Mouse (Mus musculus): ENCODE measurements around the gene Tmed5.

Gene Tmed5

DNA sequence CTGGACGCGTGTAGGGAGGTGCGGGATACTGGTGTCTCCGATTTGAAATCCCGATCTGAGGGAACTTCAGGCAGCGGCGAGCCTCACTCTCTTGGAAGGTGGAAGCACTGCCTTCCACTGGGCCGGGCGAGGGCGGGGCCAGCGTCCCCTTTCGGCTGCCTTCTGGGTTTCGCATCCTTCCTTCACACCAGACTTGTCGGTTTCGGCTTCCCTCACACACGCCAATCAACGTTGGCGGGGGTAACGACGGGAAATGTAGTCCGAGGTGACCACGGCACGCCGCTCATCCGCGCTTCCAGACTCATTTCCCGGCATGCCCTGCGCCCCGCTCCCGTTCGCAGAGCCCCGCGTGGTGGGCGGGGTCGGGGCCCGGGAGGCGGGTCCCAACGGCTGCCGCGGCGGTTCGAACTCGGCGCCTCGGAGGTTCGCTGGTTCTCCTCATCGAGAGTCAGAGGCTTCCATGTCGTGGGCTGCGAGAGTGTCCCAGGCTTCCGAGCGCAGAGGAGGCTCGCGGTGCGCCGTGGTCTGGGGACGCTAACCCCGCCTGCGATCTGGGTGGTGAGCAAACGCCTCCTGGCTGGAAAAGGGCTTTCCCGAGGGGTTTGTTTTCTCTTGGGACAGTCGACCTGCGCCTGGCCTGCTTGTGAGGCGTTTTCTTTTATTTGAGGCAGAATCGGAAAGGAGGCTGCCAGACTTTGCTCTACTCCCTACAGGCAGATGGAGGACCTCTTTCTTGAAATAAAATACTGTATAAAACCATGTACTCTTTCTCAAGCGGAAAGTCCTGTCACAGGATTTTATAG lies at the start of gene Tmed5, which contains the start of gene Ccdc18:
TSS of gene Tmed5 (minus strand) at position 180 of the 803 bp plus-strand sequence.
TSS of gene Ccdc18 (plus strand) at position 435 of the 803 bp plus-strand sequence.
- no peaks in the 10 kb centered on the region for H3K9me3 ChIP-seq (ENCODE audit: low read length)
- H3K4me1 ChIP-seq (replicated peaks; ENCODE audit: low read depth, low read length), result peaks cover 34% of the 10 kb centered on the region
- H3K27me3 ChIP-seq (ENCODE audit: insufficient read depth, low read length), result no peaks in the 10 kb centered on the region
- peaks cover 24% of the 10 kb centered on the region for H3K36me3 ChIP-seq (ENCODE audit: insufficient read depth, low read length)
- peak within 1 kb of the TSS; percentile 99 for H3K4me3 ChIP-seq (replicated peaks; ENCODE audit: low read length)
- TF ChIP-seq CTCF (conservative IDR thresholded peaks at IDR 0.05; ENCODE audit: low read length) (no peak), NANOG (IDR thresholded peaks at IDR 0.05; ENCODE audit: borderline replicate concordance, low read length) (no peak), POU5F1 (IDR thresholded peaks at IDR 0.05; ENCODE audit: borderline replicate concordance, low read length) (no peak)

DNA sequence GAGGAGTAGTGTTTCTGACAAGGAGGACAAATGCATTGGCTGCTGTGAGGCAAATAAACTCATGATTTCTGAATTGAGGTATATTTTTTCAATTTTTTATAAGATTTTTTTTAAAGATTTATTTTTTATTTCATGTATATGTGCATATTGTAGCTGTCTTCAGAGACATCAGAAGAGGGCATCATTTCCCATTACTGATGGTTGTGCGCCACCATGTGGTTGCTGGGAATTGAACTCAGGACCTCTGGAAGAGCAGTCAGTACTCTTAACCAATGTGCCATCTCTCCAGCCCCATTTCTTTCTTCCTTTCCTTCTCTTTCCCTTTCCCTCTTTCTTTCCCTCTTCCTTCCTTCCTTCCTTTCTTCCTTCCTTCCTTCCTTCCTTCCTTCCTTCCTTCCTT lies 31.3 kb upstream of the Tmed5 start:
- no peaks in the 10 kb centered on the region for H3K27me3 ChIP-seq (ENCODE audit: insufficient read depth, low read length)
- no peak overlapping the region for H3K4me3 ChIP-seq (replicated peaks; ENCODE audit: low read length)
- H3K9me3 ChIP-seq (ENCODE audit: low read length), result no peaks in the 10 kb centered on the region
- peaks cover 4% of the 10 kb centered on the region; the same call in 1 of the 2 replicates for H3K36me3 ChIP-seq (ENCODE audit: insufficient read depth, low read length)
- no peak for TF ChIP-seq NANOG (IDR thresholded peaks at IDR 0.05; ENCODE audit: borderline replicate concordance, low read length)
- TF ChIP-seq CTCF (conservative IDR thresholded peaks at IDR 0.05; ENCODE audit: low read length), result peak; percentile 33
- no peaks in the 10 kb centered on the region for H3K4me1 ChIP-seq (replicated peaks; ENCODE audit: low read depth, low read length)

DNA sequence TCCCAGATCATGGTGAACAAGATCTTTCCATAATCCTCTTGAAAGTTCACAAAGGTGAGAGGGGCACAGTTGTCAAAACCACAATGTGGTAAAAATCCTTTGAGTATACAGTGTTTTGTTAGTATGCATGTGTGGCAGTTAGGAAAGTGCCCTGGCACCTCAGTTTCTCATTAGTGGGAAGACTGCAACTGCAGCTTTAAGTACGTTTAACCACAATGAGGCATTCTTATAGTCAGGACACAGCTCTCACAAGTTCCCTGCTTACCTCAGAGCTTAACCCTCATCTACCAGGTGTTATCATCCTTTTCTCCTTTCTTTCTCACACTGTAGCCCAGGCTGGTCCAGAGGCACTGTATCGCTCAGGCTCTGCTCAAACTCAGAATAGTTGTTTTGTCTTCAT lies 28.4 kb upstream of the Tmed5 start:
- H3K27me3 ChIP-seq (ENCODE audit: insufficient read depth, low read length), result no peaks in the 10 kb centered on the region
- no peak for TF ChIP-seq CTCF (conservative IDR thresholded peaks at IDR 0.05; ENCODE audit: low read length)
- no peak for TF ChIP-seq POU5F1 (IDR thresholded peaks at IDR 0.05; ENCODE audit: borderline replicate concordance, low read length)
- no peak for TF ChIP-seq NANOG (IDR thresholded peaks at IDR 0.05; ENCODE audit: borderline replicate concordance, low read length)
- H3K4me3 ChIP-seq (replicated peaks; ENCODE audit: low read length), result no peak overlapping the region

DNA sequence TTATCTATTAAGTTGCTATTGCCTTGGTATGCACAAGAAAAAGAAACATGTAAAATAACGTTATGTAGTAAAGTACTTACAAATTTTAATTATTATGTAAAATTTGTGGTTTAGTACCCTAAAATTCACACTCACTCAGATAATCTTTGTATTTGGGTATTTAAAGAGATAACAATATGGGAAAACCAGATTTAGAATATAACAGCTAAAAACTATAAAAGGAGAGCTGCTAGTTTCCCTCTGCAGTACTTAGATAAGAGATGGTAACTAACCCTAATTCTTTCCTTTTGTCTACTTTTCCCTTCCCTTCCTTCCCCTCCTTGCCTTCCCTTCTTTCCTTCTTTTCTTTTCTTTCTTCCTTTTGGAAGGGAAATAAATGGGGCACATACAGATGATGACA lies 20.2 kb upstream of the Tmed5 start:
- H3K36me3 ChIP-seq (ENCODE audit: insufficient read depth, low read length), result peaks cover 18% of the 10 kb centered on the region
- no peaks in the 10 kb centered on the region for H3K4me1 ChIP-seq (replicated peaks; ENCODE audit: low read depth, low read length)
- no peaks in the 10 kb centered on the region for H3K9me3 ChIP-seq (ENCODE audit: low read length)
- TF ChIP-seq NANOG (IDR thresholded peaks at IDR 0.05; ENCODE audit: borderline replicate concordance, low read length) (no peak), CTCF (conservative IDR thresholded peaks at IDR 0.05; ENCODE audit: low read length) (no peak), POU5F1 (IDR thresholded peaks at IDR 0.05; ENCODE audit: borderline replicate concordance, low read length) (no peak)
- no peak overlapping the region for H3K4me3 ChIP-seq (replicated peaks; ENCODE audit: low read length)
- no peaks in the 10 kb centered on the region for H3K27me3 ChIP-seq (ENCODE audit: insufficient read depth, low read length)

More for the DNA sequence above, 28.4 kb upstream of the Tmed5 start:
- Histone ChIP-seq H3K4me1 (replicated peaks; ENCODE audit: low read depth, low read length) (no peaks in the 10 kb centered on the region), H3K36me3 (ENCODE audit: insufficient read depth, low read length) (peaks cover 4% of the 10 kb centered on the region; the same call in 1 of the 2 replicates), H3K9me3 (ENCODE audit: low read length) (no peaks in the 10 kb centered on the region)

DNA sequence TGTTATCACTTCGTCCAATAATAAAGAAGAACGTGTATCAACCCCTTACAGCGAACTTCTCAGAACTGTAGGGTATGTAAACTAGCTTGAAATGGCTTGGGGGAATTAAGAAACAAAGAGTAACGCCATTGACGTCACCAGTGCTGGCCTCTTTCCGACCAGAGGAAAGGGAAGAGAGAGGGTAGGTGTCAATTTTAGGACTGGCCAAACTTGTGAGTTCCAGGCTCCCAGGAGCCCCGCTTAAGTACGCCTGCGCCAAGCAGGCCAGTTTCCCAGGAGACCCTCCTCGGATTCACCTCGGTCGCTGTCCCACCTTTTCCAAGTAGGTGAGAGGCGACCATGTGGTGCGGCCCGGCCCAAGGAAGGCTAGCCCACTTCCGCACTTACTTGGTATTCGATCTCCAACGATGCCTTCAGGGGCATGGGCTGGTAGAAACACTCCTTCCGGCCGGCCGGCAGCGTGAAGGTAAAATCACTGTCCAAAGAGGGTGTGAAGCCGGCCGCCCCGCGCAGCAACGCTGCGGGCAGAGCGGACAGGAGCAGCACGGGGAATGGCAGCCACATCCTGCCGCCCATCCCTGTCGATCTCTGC lies 475 bp downstream of the Tmed5 start:
- Histone ChIP-seq H3K27me3 (ENCODE audit: insufficient read depth, low read length) (no peaks in the 10 kb centered on the region), H3K4me3 (replicated peaks; ENCODE audit: low read length) (peak overlapping the region; percentile 99), H3K36me3 (ENCODE audit: insufficient read depth, low read length) (peaks cover 26% of the 10 kb centered on the region), H3K4me1 (replicated peaks; ENCODE audit: low read depth, low read length) (peaks cover 34% of the 10 kb centered on the region), H3K9me3 (ENCODE audit: low read length) (no peaks in the 10 kb centered on the region)
- TF ChIP-seq POU5F1 (IDR thresholded peaks at IDR 0.05; ENCODE audit: borderline replicate concordance, low read length) (no peak), NANOG (IDR thresholded peaks at IDR 0.05; ENCODE audit: borderline replicate concordance, low read length) (no peak), CTCF (conservative IDR thresholded peaks at IDR 0.05; ENCODE audit: low read length) (no peak)

DNA sequence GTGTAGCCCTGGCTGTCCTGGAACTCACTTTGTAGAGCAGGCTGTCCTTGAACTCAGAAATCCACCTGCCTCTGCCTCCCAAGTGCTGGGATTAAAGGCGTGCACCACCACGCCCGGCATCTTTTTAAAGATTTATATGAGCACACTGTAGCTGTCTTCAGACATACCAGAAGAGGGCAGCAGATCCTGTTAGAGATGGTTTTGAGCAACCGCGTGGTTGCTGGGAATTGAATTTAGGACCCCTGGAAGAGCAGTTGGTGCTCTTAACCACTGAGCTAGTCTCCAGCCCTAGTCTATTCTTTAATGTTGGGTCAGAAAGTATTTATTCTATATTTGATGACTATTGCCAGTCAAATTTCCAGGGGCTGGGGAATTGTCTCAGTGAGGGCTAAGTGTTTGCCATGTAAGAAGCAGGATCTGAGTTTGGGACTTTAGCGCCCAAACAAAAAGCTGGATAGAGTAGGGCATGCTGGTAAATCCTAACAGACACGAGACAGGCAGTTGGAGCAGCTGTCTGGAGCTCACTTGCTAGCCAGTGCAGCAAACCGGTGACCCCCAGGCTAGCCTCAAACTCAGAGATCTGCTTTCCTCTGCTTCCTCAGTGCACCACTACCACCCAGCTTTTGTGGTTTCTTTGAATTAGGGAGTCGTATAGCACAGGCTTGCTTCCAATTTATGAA lies 12.1 kb downstream of the Tmed5 start:
- TF ChIP-seq NANOG (IDR thresholded peaks at IDR 0.05; ENCODE audit: borderline replicate concordance, low read length), result no peak
- TF ChIP-seq CTCF (conservative IDR thresholded peaks at IDR 0.05; ENCODE audit: low read length), result no peak
- no peak for TF ChIP-seq POU5F1 (IDR thresholded peaks at IDR 0.05; ENCODE audit: borderline replicate concordance, low read length)
- no peaks in the 10 kb centered on the region for H3K27me3 ChIP-seq (ENCODE audit: insufficient read depth, low read length)
- H3K4me1 ChIP-seq (replicated peaks; ENCODE audit: low read depth, low read length), result peaks cover 13% of the 10 kb centered on the region
- H3K9me3 ChIP-seq (ENCODE audit: low read length), result no peaks in the 10 kb centered on the region
- H3K4me3 ChIP-seq (replicated peaks; ENCODE audit: low read length), result 0 out of 2 replicates have a peak overlapping the region, but pooled peaks have one; percentile 13
- peaks cover 17% of the 10 kb centered on the region for H3K36me3 ChIP-seq (ENCODE audit: insufficient read depth, low read length)

DNA sequence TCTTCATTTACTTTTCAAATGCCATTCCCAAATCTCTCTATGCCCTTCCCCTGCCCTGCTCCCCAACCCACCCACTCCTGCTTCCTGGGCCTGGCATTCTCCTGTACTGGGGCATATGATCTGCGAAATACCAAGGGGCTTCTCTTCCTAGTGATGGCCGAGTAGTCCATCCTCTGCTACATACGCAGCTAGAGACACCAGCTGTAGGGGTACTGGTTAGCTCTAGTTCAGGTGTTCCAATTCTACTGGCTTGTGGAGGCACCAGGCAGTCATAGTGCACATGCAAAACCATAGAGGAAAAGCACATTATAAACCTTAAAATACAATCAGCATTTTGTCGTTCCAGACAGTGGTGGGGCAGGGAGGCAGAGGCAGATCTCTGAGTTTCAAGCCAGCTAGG lies 14.7 kb downstream of the Tmed5 start:
- TF ChIP-seq NANOG (IDR thresholded peaks at IDR 0.05; ENCODE audit: borderline replicate concordance, low read length) (no peak), CTCF (conservative IDR thresholded peaks at IDR 0.05; ENCODE audit: low read length) (no peak), POU5F1 (IDR thresholded peaks at IDR 0.05; ENCODE audit: borderline replicate concordance, low read length) (no peak)
- H3K9me3 ChIP-seq (ENCODE audit: low read length), result no peaks in the 10 kb centered on the region
- H3K36me3 ChIP-seq (ENCODE audit: insufficient read depth, low read length), result peaks cover 33% of the 10 kb centered on the region
- H3K27me3 ChIP-seq (ENCODE audit: insufficient read depth, low read length), result no peaks in the 10 kb centered on the region
- no peak overlapping the region for H3K4me3 ChIP-seq (replicated peaks; ENCODE audit: low read length)
- peaks cover 25% of the 10 kb centered on the region for H3K4me1 ChIP-seq (replicated peaks; ENCODE audit: low read depth, low read length)

DNA sequence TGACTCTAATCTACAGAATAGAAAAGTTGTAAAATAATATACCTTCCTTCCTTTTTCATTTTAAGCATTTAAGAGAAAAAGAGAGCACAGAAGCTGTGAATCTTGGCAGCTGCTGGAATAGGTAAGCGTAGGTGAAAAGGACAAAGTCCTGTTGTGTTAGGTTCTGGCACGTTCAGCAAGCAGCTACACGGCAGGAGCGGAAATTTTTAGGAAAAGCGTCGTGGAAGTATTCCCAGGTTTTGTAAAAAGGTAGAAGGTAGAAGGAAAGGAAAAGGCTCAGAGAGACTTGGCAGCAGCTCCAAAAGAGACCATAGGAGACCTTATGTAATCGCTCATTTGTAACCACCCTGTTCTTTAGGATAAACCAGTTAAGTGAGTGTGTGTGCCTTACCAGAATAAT lies 23.1 kb downstream of the Tmed5 start:
- Histone ChIP-seq H3K36me3 (ENCODE audit: insufficient read depth, low read length) (peaks cover 95% of the 10 kb centered on the region), H3K27me3 (ENCODE audit: insufficient read depth, low read length) (no peaks in the 10 kb centered on the region), H3K4me3 (replicated peaks; ENCODE audit: low read length) (no peak overlapping the region), H3K4me1 (replicated peaks; ENCODE audit: low read depth, low read length) (peaks cover 23% of the 10 kb centered on the region), H3K9me3 (ENCODE audit: low read length) (no peaks in the 10 kb centered on the region)
- TF ChIP-seq POU5F1 (IDR thresholded peaks at IDR 0.05; ENCODE audit: borderline replicate concordance, low read length), result no peak
- TF ChIP-seq CTCF (conservative IDR thresholded peaks at IDR 0.05; ENCODE audit: low read length), result no peak
- TF ChIP-seq NANOG (IDR thresholded peaks at IDR 0.05; ENCODE audit: borderline replicate concordance, low read length), result no peak
